ENCODE assay signal across 15 mouse cellular contexts in the genomic region with DNA sequence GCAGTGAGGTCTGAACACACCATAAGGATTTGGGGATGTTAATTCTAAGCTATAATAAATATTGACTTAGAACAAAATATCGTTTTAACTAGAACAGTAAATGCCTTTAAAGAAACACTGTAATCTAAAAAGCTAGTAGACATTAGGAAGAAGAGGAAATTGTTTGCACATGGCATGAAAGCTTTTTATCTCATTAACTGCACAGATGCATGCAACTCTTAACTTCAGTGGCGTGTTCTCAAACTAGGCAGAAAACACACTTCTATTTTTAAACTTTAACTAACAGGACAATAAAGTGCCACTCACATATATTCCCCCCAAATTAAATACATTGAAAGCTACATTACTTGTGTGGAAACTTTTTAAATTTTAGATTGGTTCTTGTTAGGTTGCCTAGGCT.
"Had no signal": no experiment of that assay in that cellular context is flagged by ENCODE, and none has a peak within 500 bp of the region (broad histone marks: within the 10 kb centered on the region; RNA-seq: fewer than 3 reads in every experiment).

No protein-coding gene starts in this region.

- H3K4me2 ChIP-seq: kidney, embryonic 15.5 days; limb, embryonic 15.5 days; liver, embryonic 12.5 days; lung, embryonic 15.5 days; midbrain, embryonic 11.5 days; midbrain, embryonic 15.5 days; stomach, embryonic 15.5 days had no signal

- H3K9me3 ChIP-seq: kidney, embryonic 15.5 days; limb, embryonic 15.5 days; liver, embryonic 12.5 days; lung, embryonic 15.5 days; megakaryocyte, embryonic 14.5 days; midbrain, embryonic 15.5 days; stomach, embryonic 15.5 days had no signal

- ATAC-seq: liver, embryonic 12.5 days; midbrain, embryonic 15.5 days had no signal

- H3K27me3 ChIP-seq: kidney, embryonic 15.5 days; limb, embryonic 15.5 days; liver, embryonic 12.5 days; lung, embryonic 15.5 days; megakaryocyte, embryonic 14.5 days; midbrain, embryonic 15.5 days; stomach, embryonic 15.5 days had no signal

- H3K27ac ChIP-seq: kidney, embryonic 15.5 days; limb, embryonic 15.5 days; liver, embryonic 12.5 days; lung, embryonic 15.5 days; macrophage; midbrain, embryonic 15.5 days; stomach, embryonic 15.5 days had no signal

- H3K9ac ChIP-seq: kidney, embryonic 15.5 days; limb, embryonic 15.5 days; liver, embryonic 12.5 days; lung, embryonic 15.5 days; midbrain, embryonic 15.5 days; stomach, embryonic 15.5 days had no signal

- DNase-seq: kidney, adult 2 months; kidney, postnatal 14 days; lung, postnatal 14 days; right cerebral cortex, postnatal 14 days; thymus, adult 2 months; thymus, postnatal 25 days had no signal

- H3K36me3 ChIP-seq: lung, embryonic 15.5 days; midbrain, embryonic 15.5 days; stomach, embryonic 15.5 days had no signal

- H3K4me3 ChIP-seq: kidney, embryonic 15.5 days; limb, embryonic 15.5 days; liver, embryonic 12.5 days; lung, embryonic 15.5 days; megakaryocyte, embryonic 14.5 days; midbrain, embryonic 15.5 days; stomach, embryonic 15.5 days had no signal

- H3K4me1 ChIP-seq: lung, embryonic 15.5 days had no signal
